Mouse (Mus musculus) liver, postnatal 0 days (tissue): ENCODE measurements around the gene Ccdc187. TPM values are rescaled to one million over a fixed set of nuclear protein-coding genes. Genes with fewer than 3 reads are reported as not detected.
A peak's percentile ranks its signal among the peaks of the same experiment; 100 is the strongest.

Experiments
- ATAC-seq: fragments of 200-750 bp; cut with Nextera tagmentation; 2 replicates; pipeline ENCODE4 v1.8.0; 2017; ENCODE audit warnings: mild to moderate bottlenecking, moderate library complexity
- DNase-seq: peaks from one replicate; pipeline ENCODE4 v3.0.0-alpha.2; 2016
- H3K27ac ChIP-seq: fragments of 300-500 bp; sonication (generic); 2 replicates; pipeline ENCODE4 v1.5.1; 2014; ENCODE audit warnings: antibody characterized with exemption, moderate library complexity, mild to moderate bottlenecking, low read depth
- H3K27me3 ChIP-seq: fragments of 300-500 bp; sonication (generic); 2 replicates; pipeline ENCODE4 v1.6.1; 2014; ENCODE audit warnings: low read length, control low read depth, mixed read lengths; ENCODE audit not compliant: insufficient read depth
- H3K36me3 ChIP-seq: fragments of 300-500 bp; sonication (generic); replicated peaks from 2 replicates; pipeline ENCODE4 v1.6.1; 2014; ENCODE audit warnings: mild to moderate bottlenecking, control low read depth, low read length, moderate library complexity, mixed read lengths; ENCODE audit not compliant: insufficient read depth
- H3K4me1 ChIP-seq: fragments of 300-500 bp; sonication (generic); 2 replicates; pipeline ENCODE4 v1.6.1; 2014; ENCODE audit warnings: antibody characterized with exemption, mild to moderate bottlenecking, control low read depth; ENCODE audit not compliant: insufficient read depth
- H3K4me2 ChIP-seq: fragments of 300-500 bp; sonication (generic); 2 replicates; pipeline ENCODE4 v1.6.1; 2014; ENCODE audit warnings: low read depth, mild to moderate bottlenecking, low read length, moderate library complexity, mixed read lengths
- H3K4me3 ChIP-seq: fragments of 300-500 bp; sonication (generic); 2 replicates; pipeline ENCODE4 v1.5.1; 2014; ENCODE audit warnings: low read depth, low read length
- H3K9ac ChIP-seq: fragments of 300-500 bp; sonication (generic); replicated peaks from 2 replicates; pipeline ENCODE4 v1.6.1; 2014; ENCODE audit warnings: mild to moderate bottlenecking, moderate library complexity
- H3K9me3 ChIP-seq: fragments of 300-500 bp; sonication (generic); 2 replicates; pipeline ENCODE4 v1.6.1; 2016; ENCODE audit warnings: mild to moderate bottlenecking, control low read depth, low read length, mixed read lengths
- CTCF ChIP-seq: sonication (generic); IDR thresholded peaks from 2 replicates; pipeline ENCODE4 v1.5.1; 2016; ENCODE audit warnings: antibody characterized with exemption, low read depth
- EP300 ChIP-seq: IDR thresholded peaks from 2 replicates; pipeline ENCODE4 v1.6.1; 2016; ENCODE audit warnings: antibody characterized with exemption, low read depth, mild to moderate bottlenecking
- WGBS: fragments of 180-500 bp; shearing (Covaris S2); extraction: QIAGEN DNeasy Blood & Tissue Kit; methylation state at CpG from one replicate; pipeline ENCODE4 v1.1.7; 2014; ENCODE audit not compliant: insufficient replicate concordance; 5-methylcytosine and 5-hydroxymethylcytosine counted together
- polyA plus RNA-seq: library from polyadenylated mRNA; unstranded; fragments of >200 nt; fragmentation: Nextera tagmentation; extraction: Ambion mirVana; gene quantifications from 2 replicates; pipeline ENCODE4 v1.2.1, GENCODE M21; 2015

The Ccdc187 gene
- polyA plus RNA-seq, 1 experiment from 2014 or later: not detected

DNA sequence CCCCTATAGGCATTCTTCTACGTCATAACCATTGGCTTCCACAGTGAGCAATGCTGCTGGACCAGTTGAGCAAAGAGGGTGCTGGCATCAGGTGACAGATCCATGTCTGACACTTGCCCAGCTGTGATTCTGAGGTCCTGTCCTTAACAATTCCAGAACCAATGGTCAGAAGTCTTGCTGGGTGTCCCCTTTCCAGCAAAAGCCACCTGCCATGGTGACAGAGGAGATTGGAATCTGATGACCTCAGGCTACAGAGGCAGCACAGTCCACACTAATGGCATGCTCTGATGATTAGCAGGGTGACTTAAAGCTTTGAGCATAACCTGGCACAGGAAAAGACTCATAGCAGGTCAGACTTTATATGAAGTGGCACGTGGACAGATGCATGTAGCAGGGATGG lies 11.2 kb upstream of the Ccdc187 start:
- DNase-seq (no peak), ATAC-seq (no peak)
- no peaks in the 10 kb centered on the region for H3K36me3 ChIP-seq
- H3K9me3 ChIP-seq: no peaks in the 10 kb centered on the region; the same call in 1 of the 2 replicates
- no peak overlapping the region for H3K4me3 ChIP-seq
- no peak overlapping the region for H3K9ac ChIP-seq
- no peaks in the 10 kb centered on the region for H3K4me1 ChIP-seq
- H3K27me3 ChIP-seq: no peaks in the 10 kb centered on the region
- no peak overlapping the region for H3K4me2 ChIP-seq
- WGBS: 69% methylated on average over 2 of the region's 2 CpGs
- H3K27ac ChIP-seq: no peak overlapping the region
- TF ChIP-seq CTCF: no peak
- no peak for TF ChIP-seq EP300

DNA sequence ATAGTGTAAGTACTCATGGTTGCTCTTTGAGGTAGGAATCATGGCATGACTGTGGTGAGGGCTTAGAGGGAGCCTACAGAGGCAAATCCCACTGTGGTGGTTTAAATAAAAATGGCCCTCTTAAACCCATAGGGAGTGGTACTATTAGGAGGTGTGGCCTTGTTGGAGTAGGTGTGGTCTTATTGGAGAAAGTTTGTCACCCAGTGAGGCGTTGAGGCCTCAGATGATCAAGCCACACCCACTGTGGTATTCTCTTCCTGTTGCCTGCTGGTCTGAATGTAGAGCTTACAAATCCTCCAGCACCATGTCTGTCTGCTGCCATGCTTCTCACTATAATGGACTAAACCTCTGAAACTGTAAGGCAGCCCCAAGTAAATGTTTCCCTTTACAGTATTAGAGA lies 10.4 kb upstream of the Ccdc187 start:
- no peak overlapping the region for H3K4me2 ChIP-seq
- WGBS: 50% methylated on average over 1 of the region's 1 CpGs
- ATAC-seq (no peak), DNase-seq (no peak)
- no peak for TF ChIP-seq CTCF
- no peak for TF ChIP-seq EP300
- no peaks in the 10 kb centered on the region for H3K36me3 ChIP-seq
- no peak overlapping the region for H3K4me3 ChIP-seq
- no peak overlapping the region for H3K27ac ChIP-seq
- H3K9ac ChIP-seq: no peak overlapping the region
- no peaks in the 10 kb centered on the region; the same call in 1 of the 2 replicates for H3K9me3 ChIP-seq
- H3K4me1 ChIP-seq: no peaks in the 10 kb centered on the region
- H3K27me3 ChIP-seq: 0 out of 2 replicates have a peak, but pooled peaks cover 3% of the 10 kb centered on the region

DNA sequence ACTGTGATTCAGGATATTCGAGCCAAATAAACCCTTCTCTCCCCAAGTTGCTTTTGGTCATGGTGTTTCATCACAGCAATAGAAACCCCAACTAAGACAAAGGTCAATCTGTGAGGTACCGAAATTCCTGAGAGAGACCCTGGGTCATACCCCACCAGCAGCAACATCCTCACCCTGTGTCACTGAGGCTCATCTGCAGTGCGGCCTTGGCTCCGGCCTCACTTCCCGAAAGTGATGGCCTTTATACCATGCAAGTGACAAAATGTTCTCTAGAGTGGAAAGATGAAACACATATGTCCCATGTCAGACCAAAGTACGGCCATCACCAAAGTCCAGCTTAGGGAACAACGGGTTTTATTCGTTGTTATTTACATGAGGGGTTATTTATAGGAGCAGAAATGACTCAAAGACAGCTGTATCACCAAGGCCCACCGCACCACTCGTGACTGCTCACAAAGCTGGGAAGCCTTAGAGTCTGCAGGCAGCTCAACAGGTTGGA lies 7.7 kb upstream of the Ccdc187 start:
- Histone ChIP-seq H3K27ac (no peak overlapping the region), H3K9ac (no peak overlapping the region), H3K4me1 (no peaks in the 10 kb centered on the region), H3K36me3 (no peaks in the 10 kb centered on the region), H3K4me2 (no peak overlapping the region), H3K4me3 (no peak overlapping the region), H3K9me3 (no peaks in the 10 kb centered on the region; the same call in 1 of the 2 replicates), H3K27me3 (0 out of 2 replicates have a peak, but pooled peaks cover 3% of the 10 kb centered on the region)
- WGBS: 70% methylated on average over 10 of the region's 10 CpGs
- ATAC-seq (no peak), DNase-seq (no peak)
- TF ChIP-seq CTCF (no peak), EP300 (no peak)

DNA sequence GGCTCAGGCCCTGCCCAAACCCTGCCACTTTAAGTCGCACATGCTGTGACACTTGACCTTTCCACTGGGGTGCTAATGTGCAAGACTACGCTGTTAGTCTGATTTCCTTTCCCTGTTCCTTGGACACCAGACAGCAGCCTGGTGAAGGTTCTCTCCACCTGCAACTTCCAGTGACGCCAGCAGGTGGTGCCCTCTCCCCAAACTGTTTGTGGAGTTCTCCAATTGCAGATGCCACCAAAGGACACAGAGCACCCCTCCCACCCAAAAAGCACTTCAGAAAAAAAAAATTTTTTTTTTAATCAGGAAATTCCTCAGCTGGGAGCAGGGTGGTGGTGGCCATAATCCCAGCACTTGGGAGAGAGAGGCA lies 6.4 kb upstream of the Ccdc187 start:
- Histone ChIP-seq H3K4me3 (no peak overlapping the region), H3K27me3 (0 out of 2 replicates have a peak, but pooled peaks cover 3% of the 10 kb centered on the region), H3K4me2 (no peak overlapping the region), H3K4me1 (no peaks in the 10 kb centered on the region), H3K36me3 (no peaks in the 10 kb centered on the region), H3K9ac (no peak overlapping the region), H3K27ac (no peak overlapping the region), H3K9me3 (no peaks in the 10 kb centered on the region; the same call in 1 of the 2 replicates)
- no peak for ATAC-seq
- 2% methylated on average over 3 of the region's 3 CpGs for WGBS
- peak; percentile 83 for DNase-seq
- no peak for TF ChIP-seq EP300
- TF ChIP-seq CTCF: peak; percentile 88

DNA sequence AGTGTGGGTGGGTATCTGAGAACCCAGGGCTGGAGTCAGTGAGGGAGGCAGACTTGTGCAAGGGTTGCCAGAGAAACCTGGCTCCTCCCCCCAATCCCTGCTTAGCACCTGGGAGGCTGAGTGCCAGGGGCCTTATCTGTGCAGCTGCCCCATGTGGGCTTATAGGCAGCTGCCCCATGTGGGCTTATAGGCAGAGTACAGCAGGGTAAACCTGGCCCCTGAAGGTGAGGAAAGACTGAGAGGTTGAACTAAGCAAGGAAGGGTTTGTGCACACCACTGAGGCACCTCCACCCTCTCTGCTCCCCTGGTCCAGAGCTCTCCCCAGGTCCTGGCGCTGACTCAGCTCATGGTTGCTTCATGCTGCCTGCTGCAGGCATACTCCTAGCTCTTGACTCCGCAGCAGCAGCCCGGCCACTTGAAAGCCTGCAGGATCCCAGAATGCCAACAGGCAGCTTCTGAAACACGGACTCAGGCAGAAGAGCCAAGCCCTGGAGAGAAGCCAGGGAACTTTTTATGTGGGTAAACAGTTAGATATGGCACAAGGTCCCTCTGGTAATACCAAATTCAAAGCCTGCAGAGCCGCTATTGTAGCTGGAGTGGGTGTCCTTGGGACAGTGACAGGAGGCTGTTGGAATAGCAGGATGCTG lies 5.9 kb upstream of the Ccdc187 start:
- no peak overlapping the region for H3K4me2 ChIP-seq

DNA sequence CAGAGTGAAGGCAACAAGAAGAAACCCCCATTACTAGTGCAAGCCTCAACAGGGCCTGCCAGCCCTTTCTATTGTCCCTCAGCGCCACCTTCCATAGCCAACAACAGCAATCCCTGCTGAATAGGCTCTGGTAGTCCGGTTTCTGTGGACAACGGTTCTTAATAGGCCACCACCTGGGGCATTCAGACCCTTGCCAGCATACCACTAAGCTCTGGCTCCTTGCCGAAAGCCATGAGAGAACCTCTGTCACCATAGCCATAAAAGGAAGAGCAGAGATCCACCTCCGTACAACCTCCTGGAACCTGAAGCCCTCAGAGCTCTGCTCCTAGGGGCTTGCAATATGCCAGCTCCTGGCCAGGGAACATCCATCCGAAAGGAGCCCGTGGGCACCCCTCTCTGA lies 5.0 kb upstream of the Ccdc187 start:
- no peaks in the 10 kb centered on the region; the same call in 1 of the 2 replicates for H3K9me3 ChIP-seq
- H3K9ac ChIP-seq: no peak overlapping the region
- no peak overlapping the region for H3K27ac ChIP-seq
- H3K27me3 ChIP-seq: 0 out of 2 replicates have a peak, but pooled peaks cover 3% of the 10 kb centered on the region
- no peak overlapping the region for H3K4me2 ChIP-seq
- no peaks in the 10 kb centered on the region for H3K4me1 ChIP-seq
- no peaks in the 10 kb centered on the region for H3K36me3 ChIP-seq
- DNase-seq (no peak), ATAC-seq (no peak)
- no peak overlapping the region for H3K4me3 ChIP-seq
- 69% methylated on average over 7 of the region's 7 CpGs for WGBS
- no peak for TF ChIP-seq EP300
- no peak for TF ChIP-seq CTCF

More for the DNA sequence above, 5.9 kb upstream of the Ccdc187 start:
- no peak overlapping the region for H3K27ac ChIP-seq
- no peaks in the 10 kb centered on the region for H3K36me3 ChIP-seq
- ATAC-seq: no peak
- H3K9ac ChIP-seq: no peak overlapping the region
- H3K9me3 ChIP-seq: no peaks in the 10 kb centered on the region; the same call in 1 of the 2 replicates
- 51% methylated on average over 5 of the region's 5 CpGs for WGBS
- H3K27me3 ChIP-seq: 0 out of 2 replicates have a peak, but pooled peaks cover 3% of the 10 kb centered on the region
- DNase-seq: no peak
- H3K4me1 ChIP-seq: no peaks in the 10 kb centered on the region
- no peak for TF ChIP-seq EP300
- no peak for TF ChIP-seq CTCF
- no peak overlapping the region for H3K4me3 ChIP-seq
